Mouse (Mus musculus) left cerebral cortex, postnatal 25 days (tissue): ENCODE measurements around the gene Fancd2os. TPM values are rescaled to one million over a fixed set of nuclear protein-coding genes. Genes with fewer than 3 reads are reported as not detected.

ENCODE experiments used
- DNase-seq, 2 experiments: peaks; one replicate each; pipeline ENCODE4 v3.0.0; 2022; ENCODE audit warnings: low spot score in 2 of 2, mixed read lengths in 1 of 2
- intact Hi-C: fragments of 180-260 bp; cut with DNase I; formaldehyde crosslinking; loops from one replicate; pipeline ENCODE4 v1.15.1; 2025
- total RNA-seq, 2 experiments: library from RNA; stranded (reverse); gene quantifications; 2 replicates each; pipeline ENCODE4 v1.2.3; 2021

Gene Fancd2os
- total RNA-seq, 2 experiments from 2014 or later, result 0.25 to 0.34 TPM

- DNase-seq, result peak in 1 of 2 experiments; percentile 89
- intact Hi-C loops, result loop anchor here (2.0 kb wide), 1 partner anchor 112 kb away; the partner anchor contains the start of gene Prrt3
Measured at GRCm38 (mm10) chr6:113612258-113612969, 11.9 kb upstream of the Fancd2os start.

GRCm38 (mm10) chr6:113609293-113609692, 8.8 kb upstream of the Fancd2os start:
- intact Hi-C loops, result loop anchor here (5.0 kb wide), 1 partner anchor 87 kb away; no protein-coding TSS in a partner anchor
- peak in 1 of 2 experiments; percentile 77 for DNase-seq

GRCm38 (mm10) chr6:113608871-113609270, 8.4 kb upstream of the Fancd2os start:
- DNase-seq, result no peak
- intact Hi-C loops, result loop anchor here (5.0 kb wide), 1 partner anchor 87 kb away; no protein-coding TSS in a partner anchor

GRCm38 (mm10) chr6:113605224-113605545, 4.7 kb upstream of the Fancd2os start:
- intact Hi-C loops, result loop anchor here (5.0 kb wide), 1 partner anchor 83 kb away; no protein-coding TSS in a partner anchor
- no peak for DNase-seq

GRCm38 (mm10) chr6:113604432-113605223, 4.1 kb upstream of the Fancd2os start, which contains the start of gene Brk1:
Brk1 (plus strand) TSS chr6:113604772.
- peak; percentile 89 to 95 for DNase-seq
- intact Hi-C loops, result loop anchor here (5.0 kb wide), 1 partner anchor 82 kb away; no protein-coding TSS in a partner anchor

- intact Hi-C loops, result no loop called here
- no peak for DNase-seq
Measured at GRCm38 (mm10) chr6:113603993-113604392, 3.5 kb upstream of the Fancd2os start.

- intact Hi-C loops, result no loop called here
- DNase-seq, result no peak
Measured at GRCm38 (mm10) chr6:113602821-113603220, 2.3 kb upstream of the Fancd2os start.

- intact Hi-C loops, result no loop called here
Measured at GRCm38 (mm10) chr6:113599833-113600232, 682 bp downstream of the Fancd2os start.

GRCm38 (mm10) chr6:113597945-113598344, 2.6 kb downstream of the Fancd2os start:
- no peak for DNase-seq
- intact Hi-C loops, result no loop called here

More at GRCm38 (mm10) chr6:113599833-113600232, 682 bp downstream of the Fancd2os start:
- no peak for DNase-seq

- intact Hi-C loops, result no loop called here
- no peak for DNase-seq
Measured at GRCm38 (mm10) chr6:113592637-113593036, 7.9 kb downstream of the Fancd2os start.

GRCm38 (mm10) chr6:113586466-113587183, 13.9 kb downstream of the Fancd2os start:
- DNase-seq, result no peak
- intact Hi-C loops, result no loop called here

GRCm38 (mm10) chr6:113585065-113585464, 15.4 kb downstream of the Fancd2os start:
- peak in 1 of 2 experiments; percentile 72 for DNase-seq
- intact Hi-C loops, result no loop called here

GRCm38 (mm10) chr6:113583023-113583422, 17.5 kb downstream of the Fancd2os start:
- DNase-seq, result peak in 1 of 2 experiments; percentile 81
- intact Hi-C loops, result no loop called here

GRCm38 (mm10) chr6:113579306-113579705, 21.2 kb downstream of the Fancd2os start:
- no peak for DNase-seq
- intact Hi-C loops, result no loop called here

GRCm38 (mm10) chr6:113576044-113576443, 24.5 kb downstream of the Fancd2os start:
- intact Hi-C loops, result loop anchor here (2.0 kb wide), 1 partner anchor 39 kb away; no protein-coding TSS in a partner anchor
- DNase-seq, result peak; percentile 49 to 94

GRCm38 (mm10) chr6:113564557-113564956, 36.0 kb downstream of the Fancd2os start:
- DNase-seq, result no peak
- intact Hi-C loops, result no loop called here

GRCm38 (mm10) chr6:113559736-113560135, 40.8 kb downstream of the Fancd2os start:
- peak; percentile 24 to 44 for DNase-seq
- intact Hi-C loops, result no loop called here
